Mouse (Mus musculus): ENCODE data around the gene Lingo4. TPM values are rescaled to one million over a fixed set of nuclear protein-coding genes. Genes with fewer than 3 reads are reported as not detected.

The Lingo4 gene
- total RNA-seq, 2 experiments from 2014 or later: 0.11 to 0.13 TPM

Other genes starting within 250 kb of the Lingo4 start
- gene Gm10696, start 220.3 kb upstream of the Lingo4 start, total RNA-seq (2021): not detected
- gene Gm5286, start 201.8 kb upstream of the Lingo4 start, total RNA-seq (2021): not detected
- gene Gm4778, start 134.5 kb upstream of the Lingo4 start, total RNA-seq (2021): not detected
- 1 to 10 TPM; 8.1 to 8.2 TPM for gene Them4, start 88.4 kb upstream of the Lingo4 start, total RNA-seq (2021)
- under 1 TPM in 1 of 2 experiments, not detected in 1; 0.28 TPM for gene Them5, start 56.4 kb upstream of the Lingo4 start, total RNA-seq (2021)
- not detected for gene C2cd4d, start 36.1 kb upstream of the Lingo4 start, total RNA-seq (2021)
- 10 to 100 TPM; 43.8 to 52.8 TPM for gene Rorc, start 25.7 kb upstream of the Lingo4 start, total RNA-seq (2021)
- 1 to 10 TPM; 1.5 to 2.0 TPM for gene Tdrkh, start 14.8 kb downstream of the Lingo4 start, total RNA-seq (2021)
- 10 to 100 TPM; 35.6 to 39.1 TPM for gene Mrpl9, start 44.8 kb downstream of the Lingo4 start, total RNA-seq (2021)
- not detected for gene Oaz3, start 45.4 kb downstream of the Lingo4 start, total RNA-seq (2021)
- gene Celf3, start 79.8 kb downstream of the Lingo4 start, total RNA-seq (2021): not detected
- gene Riiad1, start 81.8 kb downstream of the Lingo4 start, total RNA-seq (2021): 1 to 10 TPM; 4.6 to 4.9 TPM
- gene Snx27, start 184.2 kb downstream of the Lingo4 start, total RNA-seq (2021): 10 to 100 TPM; 25.6 to 27.1 TPM
- not detected for gene Gm10972, start 244.6 kb downstream of the Lingo4 start, total RNA-seq (2021)